Mouse (Mus musculus): Measurements from ENCODE around the gene Irs4. TPM values are rescaled to one million over a fixed set of nuclear protein-coding genes. Genes with fewer than 3 reads are reported as not detected.

The Irs4 gene
- under 1 TPM; 0.12 to 0.15 TPM for total RNA-seq (2021)
- long read RNA-seq, experiment 1: 0 reads
- long read RNA-seq, experiment 2, full-length matches to known transcripts: 1 of 1 reads
- long read RNA-seq, experiment 2, partial matches to known transcripts: 0 of 1 reads
- long read RNA-seq, experiment 2, other reads (novel, unspliced or antisense): 0 of 1 reads

DNA sequence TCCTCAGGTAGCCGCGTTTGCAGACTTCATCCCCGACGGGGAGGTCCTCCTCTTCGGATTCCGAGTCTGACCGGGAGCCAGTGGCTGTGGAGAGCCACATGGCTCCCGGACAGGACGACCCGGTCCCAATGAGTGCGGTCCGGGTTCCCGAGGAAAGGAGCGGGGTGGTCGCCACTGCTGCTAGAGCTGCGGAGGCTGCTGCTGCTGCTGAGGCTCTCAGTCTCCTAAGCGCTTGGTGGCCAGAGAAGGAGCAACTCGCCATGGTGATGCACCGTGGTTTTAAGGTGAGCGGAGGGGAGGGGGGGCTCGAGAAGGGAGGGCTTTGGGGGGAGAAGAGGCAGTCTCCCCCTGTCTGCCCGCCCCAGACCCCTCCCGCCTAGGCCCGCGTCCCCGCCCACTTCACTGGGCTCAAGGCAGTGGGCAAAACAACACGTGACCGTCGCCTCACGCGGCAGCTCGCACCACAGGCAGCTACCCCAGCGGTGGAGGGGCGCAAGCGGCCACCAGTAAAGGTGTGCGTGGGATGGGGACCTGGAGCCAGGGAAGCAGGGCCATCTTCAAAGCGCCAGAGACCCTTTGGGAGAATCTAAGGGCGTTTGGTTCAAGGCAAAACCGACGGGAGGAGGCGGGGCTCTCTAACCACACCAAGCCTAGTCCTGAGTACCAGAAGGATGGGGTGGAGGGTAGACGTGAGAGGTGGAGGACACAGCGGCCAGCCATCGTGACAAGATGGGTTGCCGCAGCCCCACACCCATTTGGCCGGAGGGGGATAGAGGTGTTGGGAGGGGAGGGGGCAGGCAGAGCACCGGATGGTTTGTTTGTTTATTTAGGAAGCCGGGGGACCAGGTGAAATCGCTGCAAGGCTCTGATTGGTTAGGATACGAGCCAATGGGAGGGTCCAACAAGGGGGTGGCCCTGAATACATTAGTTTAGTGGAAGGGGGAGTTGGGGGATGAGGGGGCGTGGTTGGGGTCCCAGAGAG, at the start of gene Irs4:
Gene Irs4 (minus strand): TSS at position 327 of the 982 bp plus-strand sequence.
- H3K4me3 ChIP-seq: no peak within 1 kb of the TSS; the same call in 1 of the 2 replicates
- no peak for TF ChIP-seq CTCF (conservative IDR thresholded peaks at IDR 0.05)
- H3K27ac ChIP-seq: no peak within 1 kb of the TSS
- DNase-seq (ENCODE audit: low spot score in 2 of 2): no peak

DNA sequence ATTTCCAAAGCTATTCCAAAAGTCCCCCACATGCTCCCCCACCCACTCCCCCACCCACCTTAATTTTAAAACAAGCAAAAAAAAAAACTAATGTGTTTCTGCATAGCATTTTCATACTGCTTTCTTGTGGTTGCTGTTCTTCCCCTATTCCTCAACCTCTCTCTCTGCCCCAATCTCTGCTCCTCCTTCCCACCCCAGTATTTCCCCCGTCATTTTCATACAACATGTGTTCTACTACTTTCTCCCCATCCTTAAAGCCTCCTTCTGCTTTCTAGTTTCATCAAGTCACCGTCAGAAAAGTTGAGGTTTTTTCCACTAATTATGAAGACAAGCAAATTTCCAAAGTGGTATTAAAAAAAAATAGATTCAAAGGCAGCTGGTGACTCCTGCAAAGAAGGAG, 25.3 kb upstream of the Irs4 start:
- no peak overlapping the region for H3K27ac ChIP-seq
- no peak for TF ChIP-seq CTCF (conservative IDR thresholded peaks at IDR 0.05)
- DNase-seq (ENCODE audit: low spot score in 2 of 2): no peak

DNA sequence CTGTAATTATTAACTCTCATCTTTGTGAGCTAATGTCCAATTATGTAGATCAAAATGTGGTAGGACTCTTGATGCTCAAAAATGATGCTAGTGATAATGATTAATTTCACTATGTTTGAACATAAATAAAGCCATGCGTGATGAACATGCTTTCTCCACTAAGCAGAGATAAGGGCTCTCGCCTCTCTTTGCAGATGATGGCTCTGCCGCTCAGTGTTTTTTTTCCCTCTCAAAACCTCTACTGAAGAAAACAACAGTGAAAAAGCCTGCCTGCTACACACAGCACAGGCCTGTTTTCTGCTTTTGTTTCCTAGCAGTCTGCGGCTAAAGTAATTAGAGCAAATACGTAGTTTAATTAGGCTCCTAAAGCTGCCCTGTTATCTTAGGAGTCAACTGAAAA, 4.5 kb upstream of the Irs4 start:
- Histone ChIP-seq H3K27ac (no peak overlapping the region), H3K4me3 (no peak overlapping the region)
- no peak for TF ChIP-seq CTCF (conservative IDR thresholded peaks at IDR 0.05)
- DNase-seq (ENCODE audit: low spot score in 2 of 2): no peak

More for the DNA sequence above, 25.3 kb upstream of the Irs4 start:
- no peak overlapping the region for H3K4me3 ChIP-seq

DNA sequence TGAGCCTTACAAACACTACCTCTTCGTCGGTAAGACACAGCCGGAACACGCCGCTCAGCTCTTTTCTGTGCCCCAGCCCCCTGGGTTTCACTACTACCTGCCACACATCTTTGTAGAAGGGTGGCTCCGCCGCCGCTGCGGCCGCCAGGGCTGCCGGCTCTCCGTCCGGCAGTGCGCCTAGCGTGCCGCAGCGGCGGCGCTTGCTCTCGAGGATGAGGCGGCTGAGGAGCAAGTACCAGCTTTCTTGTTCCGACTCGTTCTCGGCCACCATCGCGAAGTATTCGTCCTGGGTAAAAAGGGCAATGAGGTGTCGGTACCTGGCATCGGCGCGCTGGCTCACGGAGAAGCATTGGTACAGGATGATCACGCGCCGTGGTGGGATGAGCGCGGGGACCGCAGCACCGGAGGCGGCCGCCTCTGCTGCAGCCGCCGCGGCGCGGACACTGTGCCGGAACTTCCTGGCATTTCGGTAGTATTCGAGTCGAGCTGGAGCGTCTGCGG, 622 bp downstream of the Irs4 start:
- TF ChIP-seq CTCF (conservative IDR thresholded peaks at IDR 0.05): no peak
- Histone ChIP-seq H3K4me3 (no peak overlapping the region; the same call in 1 of the 2 replicates), H3K27ac (no peak overlapping the region)
- no peak for DNase-seq (ENCODE audit: low spot score in 2 of 2)

DNA sequence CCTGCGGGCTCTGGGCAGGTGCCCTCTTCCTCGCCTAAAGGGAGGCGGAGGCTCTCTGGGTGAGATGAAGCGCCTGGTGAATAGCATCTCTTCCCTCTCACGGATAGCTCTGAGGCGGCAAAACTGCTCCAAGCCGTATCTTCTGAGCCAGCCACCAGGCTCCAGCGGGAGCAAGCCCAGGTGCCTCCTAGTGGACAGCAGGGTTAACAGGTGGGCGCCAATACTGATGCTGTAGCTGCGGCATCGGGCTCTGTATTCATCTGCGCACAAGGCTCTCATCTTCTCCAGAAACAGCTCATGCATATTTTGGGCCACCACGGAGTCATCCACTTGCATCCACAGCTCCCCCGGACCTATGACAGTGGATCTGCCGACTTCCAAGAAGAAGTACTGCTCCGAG, 1.1 kb downstream of the Irs4 start:
- H3K4me3 ChIP-seq: no peak overlapping the region
- no peak for TF ChIP-seq CTCF (conservative IDR thresholded peaks at IDR 0.05)
- no peak for DNase-seq (ENCODE audit: low spot score in 2 of 2)
- no peak overlapping the region for H3K27ac ChIP-seq

DNA sequence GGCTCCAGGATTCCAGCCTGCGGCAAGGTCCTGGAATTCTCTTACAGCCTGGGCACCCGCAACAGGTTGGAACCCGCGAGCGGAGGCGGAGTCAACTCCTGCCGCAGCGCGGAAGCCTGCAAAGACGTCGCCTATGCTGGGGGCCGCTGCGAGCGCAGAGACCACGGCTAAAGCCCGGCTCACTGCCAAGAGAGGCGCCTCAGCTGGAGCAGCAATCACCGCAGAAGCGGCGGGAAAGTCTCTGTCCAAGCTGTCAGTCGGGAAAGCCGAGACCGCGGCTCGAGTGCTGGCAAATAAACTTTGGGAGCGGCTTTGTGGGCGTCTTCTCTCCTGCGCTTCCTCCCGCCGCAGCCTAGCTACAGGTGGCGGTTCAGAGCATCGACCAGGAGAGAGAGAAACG, 3.3 kb downstream of the Irs4 start:
- Histone ChIP-seq H3K4me3 (peak overlapping the region; percentile 18; the same call in 1 of the 2 replicates), H3K27ac (no peak overlapping the region)
- no peak for DNase-seq (ENCODE audit: low spot score in 2 of 2)
- TF ChIP-seq CTCF (conservative IDR thresholded peaks at IDR 0.05): no peak

Other genes with a start within 250 kb of the Irs4 start
- gene Col4a5, start 249.9 kb downstream of the Irs4 start, total RNA-seq (2021): 1 to 10 TPM; 2.6 to 3.0 TPM
- gene Gm15294, start 150.0 kb upstream of the Irs4 start, total RNA-seq (2021): not detected